Mouse (Mus musculus) liver, embryonic 16.5 days (tissue): Measurements from ENCODE around the gene Pigo. TPM values are rescaled to one million over a fixed set of nuclear protein-coding genes. Genes with fewer than 3 reads are reported as not detected.
"Not testable (repeated sequence)": the region's sequence is repeated elsewhere in the genome, so short reads cannot be mapped to it uniquely, and the experiment has no call there.

Experiments used
- ATAC-seq: fragments of 200-750 bp; cut with Nextera tagmentation; 2 replicates; pipeline ENCODE4 v1.8.0; 2017; ENCODE audit warnings: low read depth, mild to moderate bottlenecking, moderate number of reproducible peaks, moderate library complexity
- H3K27ac ChIP-seq: fragments of 300-500 bp; sonication (generic); 2 replicates; pipeline ENCODE4 v1.5.1; 2014; ENCODE audit warnings: mild to moderate bottlenecking, low read length
- H3K27me3 ChIP-seq: fragments of 300-500 bp; sonication (generic); 2 replicates; pipeline ENCODE4 v1.6.1; 2014; ENCODE audit warnings: low read depth, low read length, mixed read lengths; ENCODE audit not compliant: control insufficient read depth, insufficient read depth
- H3K36me3 ChIP-seq: fragments of 300-500 bp; sonication (generic); 2 replicates; pipeline ENCODE4 v1.6.1; 2014; ENCODE audit warnings: mild to moderate bottlenecking; ENCODE audit not compliant: control insufficient read depth, insufficient read depth
- H3K4me1 ChIP-seq: fragments of 300-500 bp; sonication (generic); 2 replicates; pipeline ENCODE4 v1.6.1; 2014; ENCODE audit warnings: low read depth, low read length, mixed read lengths; ENCODE audit not compliant: control insufficient read depth
- H3K4me2 ChIP-seq: fragments of 300-500 bp; sonication (generic); 2 replicates; pipeline ENCODE4 v1.6.1; 2014; ENCODE audit warnings: low read depth, low read length, mixed read lengths
- H3K4me3 ChIP-seq: fragments of 300-500 bp; sonication (generic); 2 replicates; pipeline ENCODE4 v1.5.1; 2014; ENCODE audit warnings: low read depth, mild to moderate bottlenecking, low read length
- H3K9ac ChIP-seq: fragments of 300-500 bp; sonication (generic); 2 replicates; pipeline ENCODE4 v1.6.1; 2014; ENCODE audit warnings: low read depth, low read length
- H3K9me3 ChIP-seq: fragments of 300-500 bp; sonication (generic); replicated peaks from 2 replicates; pipeline ENCODE4 v1.6.1; 2016; ENCODE audit warnings: low read length; ENCODE audit not compliant: control insufficient read depth
- WGBS: fragments of 180-500 bp; shearing (Covaris S2); extraction: QIAGEN DNeasy Blood & Tissue Kit; methylation state at CpG from one replicate; pipeline ENCODE4 v1.1.7; 2014; ENCODE audit not compliant: insufficient replicate concordance; 5-methylcytosine and 5-hydroxymethylcytosine counted together
- polyA plus RNA-seq: library from polyadenylated mRNA; unstranded; fragments of >200 nt; fragmentation: Nextera tagmentation; extraction: Ambion mirVana; gene quantifications from 2 replicates; pipeline ENCODE4 v1.2.1, GENCODE M21; 2015

Pigo gene
- polyA plus RNA-seq, 1 experiment from 2014 or later, result 14.7 TPM

DNA sequence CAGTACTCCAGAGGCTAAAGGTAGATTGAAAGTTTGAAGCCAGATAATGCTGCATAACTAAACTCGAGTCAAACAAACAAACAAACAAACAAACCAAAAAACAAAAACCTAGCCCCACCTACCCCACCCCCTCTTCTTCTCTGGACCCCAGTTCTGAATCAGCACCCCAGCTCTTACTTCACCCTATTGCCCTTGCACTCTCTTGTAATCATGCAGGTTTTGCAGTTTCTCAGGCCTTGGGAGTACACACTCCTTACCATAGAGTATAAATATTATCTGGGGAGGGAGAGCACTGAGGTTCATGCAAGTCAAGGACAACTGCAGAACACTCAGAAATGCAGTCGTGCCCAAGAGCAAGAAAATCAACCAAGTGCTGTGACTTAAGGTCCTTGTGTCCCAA lies 24.3 kb downstream of the Pigo start:
- Histone ChIP-seq H3K4me3 (no peak overlapping the region), H3K9ac (no peak overlapping the region), H3K27ac (no peak overlapping the region), H3K27me3 (no peaks in the 10 kb centered on the region), H3K4me2 (peak overlapping the region; percentile 76; the same call in 1 of the 2 replicates), H3K4me1 (peaks cover 20% of the 10 kb centered on the region), H3K9me3 (no peaks in the 10 kb centered on the region), H3K36me3 (no peaks in the 10 kb centered on the region)
- 77% methylated on average over 2 of the region's 2 CpGs for WGBS
- no peak for ATAC-seq

- H3K4me1 ChIP-seq, result peaks cover 20% of the 10 kb centered on the region
- H3K27ac ChIP-seq, result peak within 1 kb of the TSS; percentile 99
- H3K9ac ChIP-seq, result peak within 1 kb of the TSS; percentile 95
- WGBS, result 1% methylated on average over 46 of the region's 56 CpGs
- peak within 1 kb of the TSS; percentile 83 for H3K4me3 ChIP-seq
- H3K36me3 ChIP-seq, H3K27me3 ChIP-seq, H3K9me3 ChIP-seq: not testable (repeated sequence)
- peak within 1 kb of the TSS; percentile 82 for H3K4me2 ChIP-seq
- ATAC-seq, result peak; percentile 96
Measured at GRCm38 (mm10) chr4:43000141-43000986, 25.3 kb downstream of the Pigo start, which contains the start of gene Vcp. TSS of gene Vcp (minus strand) at chr4:43000507.

DNA sequence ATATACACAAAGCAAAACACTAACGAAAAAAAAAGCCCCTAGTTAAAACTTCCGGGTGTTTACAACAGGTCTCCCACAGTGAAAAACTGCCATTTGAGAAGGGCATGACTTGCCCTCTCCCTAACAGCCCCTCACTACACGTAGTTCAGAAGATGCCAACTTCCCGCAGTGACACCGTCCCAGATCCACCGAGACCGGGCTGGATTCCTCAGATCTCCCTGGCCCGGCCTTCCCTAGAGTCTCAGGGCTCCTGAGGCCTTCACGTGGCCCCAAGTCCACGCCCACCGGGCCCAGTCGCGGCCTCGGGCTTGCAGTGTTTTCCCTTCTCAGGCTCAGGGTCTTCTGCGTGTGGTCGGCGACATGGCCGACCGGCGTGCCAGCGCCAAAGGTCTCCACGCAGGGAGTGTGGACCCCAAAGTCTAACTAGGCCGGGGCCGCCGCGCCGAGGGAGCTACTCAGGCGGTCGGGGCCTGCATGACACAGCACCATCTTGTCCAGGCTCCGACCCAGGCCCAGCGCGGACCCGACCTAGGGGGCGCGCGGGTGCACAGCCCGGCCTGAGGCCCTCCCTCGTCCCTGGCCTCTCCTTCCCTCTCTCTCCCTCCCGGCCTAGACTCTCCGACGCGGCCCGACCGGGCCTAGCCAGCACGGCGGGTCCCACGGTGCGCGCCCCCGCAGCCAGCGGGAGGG lies 26.0 kb downstream of the Pigo start:
- peak; percentile 58 for ATAC-seq
- Histone ChIP-seq H3K9me3 (no peaks in the 10 kb centered on the region), H3K27ac (peak overlapping the region; percentile 99), H3K4me2 (peak overlapping the region; percentile 82), H3K9ac (peak overlapping the region; percentile 95), H3K4me3 (peak overlapping the region; percentile 83), H3K27me3 (no peaks in the 10 kb centered on the region), H3K36me3 (peaks cover 8% of the 10 kb centered on the region), H3K4me1 (peaks cover 20% of the 10 kb centered on the region)
- under 1% methylated on average over 49 of the region's 51 CpGs for WGBS

DNA sequence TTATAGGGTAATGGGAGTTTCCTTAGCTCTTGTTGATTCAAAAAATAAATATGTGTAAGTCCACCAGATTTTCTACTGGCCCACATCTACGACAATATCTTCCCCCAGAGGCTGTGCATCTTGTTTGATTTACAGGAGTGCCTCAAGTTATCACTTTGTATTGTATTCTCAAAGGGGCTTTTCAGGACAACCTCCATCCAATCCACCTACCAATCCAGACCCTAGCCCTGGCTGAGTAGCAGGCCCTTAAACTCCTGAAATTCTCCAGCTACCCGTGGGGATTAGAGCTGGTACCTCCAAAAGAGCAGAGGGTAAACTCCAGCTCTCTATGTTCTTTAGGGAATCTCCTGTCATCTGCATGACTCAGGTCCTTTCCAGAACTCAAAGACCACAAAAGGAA lies 27.6 kb downstream of the Pigo start:
- Histone ChIP-seq H3K9ac (no peak overlapping the region; the same call in 1 of the 2 replicates), H3K4me1 (peaks cover 20% of the 10 kb centered on the region), H3K4me3 (peak overlapping the region; percentile 83), H3K27ac (0 out of 2 replicates have a peak overlapping the region, but pooled peaks have one; percentile 1), H3K27me3 (no peaks in the 10 kb centered on the region), H3K4me2 (peak overlapping the region; percentile 82), H3K36me3 (peaks cover 23% of the 10 kb centered on the region), H3K9me3 (no peaks in the 10 kb centered on the region)
- 43% methylated on average over 2 of the region's 2 CpGs for WGBS
- no peak for ATAC-seq

- H3K36me3 ChIP-seq, result peaks cover 86% of the 10 kb centered on the region
- no peak overlapping the region for H3K9ac ChIP-seq
- ATAC-seq, result no peak
- H3K4me1 ChIP-seq, result no peaks in the 10 kb centered on the region
- H3K4me2 ChIP-seq, result no peak overlapping the region
- 71% methylated on average over 1 of the region's 1 CpGs for WGBS
- H3K27ac ChIP-seq, result no peak overlapping the region
- H3K9me3 ChIP-seq, result no peaks in the 10 kb centered on the region
- H3K27me3 ChIP-seq, result no peaks in the 10 kb centered on the region
- H3K4me3 ChIP-seq, result no peak overlapping the region
Measured at GRCm38 (mm10) chr4:42988296-42988695, 37.3 kb downstream of the Pigo start.

DNA sequence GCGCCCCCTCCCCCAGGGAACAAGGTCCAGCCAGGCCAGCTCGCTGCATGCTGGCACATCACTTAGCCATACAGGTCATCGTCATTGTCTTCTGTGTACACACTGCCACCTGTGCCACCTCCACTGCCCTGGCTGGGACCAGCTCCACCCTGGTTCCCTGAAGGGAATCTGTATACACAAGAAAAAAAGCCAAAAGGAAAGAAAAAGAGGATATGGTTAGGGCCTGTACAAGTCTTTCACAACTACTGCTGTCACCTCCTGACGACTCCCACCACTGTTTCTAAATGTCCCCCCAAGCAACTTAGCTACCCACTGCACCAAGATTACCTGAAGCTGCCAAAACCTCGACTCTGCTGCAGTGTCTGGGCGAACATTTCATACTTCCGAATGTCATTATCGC lies 45.2 kb downstream of the Pigo start:
- not testable (repeated sequence) for H3K9ac ChIP-seq, H3K27ac ChIP-seq, H3K27me3 ChIP-seq, H3K4me2 ChIP-seq, ATAC-seq, H3K9me3 ChIP-seq, H3K4me3 ChIP-seq, H3K4me1 ChIP-seq
- 75% methylated on average over 7 of the region's 8 CpGs for WGBS
- H3K36me3 ChIP-seq, result peaks cover 52% of the 10 kb centered on the region

DNA sequence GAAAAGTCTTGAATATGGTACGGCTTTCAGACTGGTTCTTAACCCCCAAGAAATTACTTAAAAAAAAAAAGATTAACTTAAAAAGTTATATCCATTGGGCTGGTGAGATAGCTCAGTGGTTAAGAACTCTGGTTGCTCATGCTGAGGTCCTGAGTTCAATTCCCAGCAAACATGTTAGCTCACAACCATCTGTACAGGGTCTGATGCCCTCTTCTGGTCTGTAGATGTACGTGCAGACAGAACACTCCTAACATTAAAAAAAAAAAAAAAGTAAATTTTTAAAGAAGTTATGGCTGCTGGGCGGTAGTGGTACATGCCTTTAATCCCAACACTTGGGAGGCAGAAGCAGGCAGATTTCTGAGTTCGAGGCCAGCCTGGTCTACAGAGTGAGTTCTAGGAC lies 47.6 kb downstream of the Pigo start:
- Histone ChIP-seq H3K27me3 (no peaks in the 10 kb centered on the region), H3K36me3 (peaks cover 28% of the 10 kb centered on the region), H3K4me2 (no peak overlapping the region), H3K4me3 (no peak overlapping the region), H3K9me3 (no peaks in the 10 kb centered on the region), H3K27ac (no peak overlapping the region), H3K9ac (no peak overlapping the region), H3K4me1 (no peaks in the 10 kb centered on the region)
- 75% methylated on average over 4 of the region's 4 CpGs for WGBS
- ATAC-seq, result no peak

- no peak overlapping the region for H3K27ac ChIP-seq
- WGBS, result 66% methylated on average over 5 of the region's 5 CpGs
- H3K4me2 ChIP-seq, result no peak overlapping the region
Measured at GRCm38 (mm10) chr4:42973868-42974267, 51.8 kb downstream of the Pigo start.

DNA sequence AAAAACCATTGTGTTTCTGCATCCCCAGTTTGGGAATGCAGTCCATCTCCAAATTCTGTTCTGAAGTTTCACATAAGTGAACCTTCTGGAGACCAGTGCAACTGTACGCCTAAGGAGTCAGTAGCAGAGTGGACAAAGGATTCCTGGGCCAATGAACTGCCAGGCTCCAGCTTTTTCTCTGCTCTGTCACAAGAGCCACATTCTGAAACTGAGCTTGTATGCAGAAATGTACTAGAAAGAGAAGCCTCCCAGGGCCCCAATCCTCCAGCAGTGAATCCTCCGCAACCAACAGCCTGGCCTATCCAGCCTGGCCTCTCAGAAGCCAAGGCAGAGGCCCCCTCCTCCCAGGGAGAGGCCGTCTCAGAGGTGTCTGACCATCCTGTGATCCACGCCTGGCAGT lies 52.7 kb downstream of the Pigo start:
- H3K4me1 ChIP-seq, result no peaks in the 10 kb centered on the region
- WGBS, result 76% methylated on average over 4 of the region's 4 CpGs
- no peak overlapping the region for H3K27ac ChIP-seq
- no peak overlapping the region for H3K4me3 ChIP-seq
- no peaks in the 10 kb centered on the region; the same call in none of the 2 replicates for H3K36me3 ChIP-seq
- no peak for ATAC-seq
- H3K4me2 ChIP-seq, result no peak overlapping the region
- no peaks in the 10 kb centered on the region for H3K27me3 ChIP-seq
- H3K9me3 ChIP-seq, result no peaks in the 10 kb centered on the region
- H3K9ac ChIP-seq, result no peak overlapping the region

More at GRCm38 (mm10) chr4:42973868-42974267, 51.8 kb downstream of the Pigo start:
- Histone ChIP-seq H3K27me3 (no peaks in the 10 kb centered on the region), H3K4me1 (no peaks in the 10 kb centered on the region), H3K9ac (no peak overlapping the region), H3K4me3 (no peak overlapping the region), H3K36me3 (peaks cover 7% of the 10 kb centered on the region), H3K9me3 (no peaks in the 10 kb centered on the region)
- ATAC-seq, result no peak
